Mouse (Mus musculus) limb, embryonic 13.5 days (tissue): ENCODE data around the gene Mical3. TPM values are rescaled to one million over a fixed set of nuclear protein-coding genes. Genes with fewer than 3 reads are reported as not detected.

ENCODE experiments used
- ATAC-seq: fragments of 200-750 bp; cut with Nextera tagmentation; 2 replicates; pipeline ENCODE4 v1.8.0; 2017; ENCODE audit warnings: low read depth, moderate number of reproducible peaks, moderate TSS enrichment; ENCODE audit not compliant: low FRiP score
- H3K27ac ChIP-seq: fragments of 300-500 bp; sonication (generic); 2 replicates; pipeline ENCODE4 v1.5.1; 2015; ENCODE audit warnings: inconsistent platforms, mild to moderate bottlenecking, moderate library complexity
- H3K27me3 ChIP-seq: fragments of 300-500 bp; sonication (generic); 2 replicates; pipeline ENCODE4 v1.6.1; 2015; ENCODE audit warnings: mild to moderate bottlenecking, inconsistent platforms
- H3K36me3 ChIP-seq: fragments of 300-500 bp; sonication (generic); 2 replicates; pipeline ENCODE4 v1.6.1; 2015; ENCODE audit warnings: inconsistent platforms, mild to moderate bottlenecking, moderate library complexity
- H3K4me1 ChIP-seq: fragments of 300-500 bp; sonication (generic); 2 replicates; pipeline ENCODE4 v1.6.1; 2015; ENCODE audit warnings: inconsistent platforms
- H3K4me2 ChIP-seq: fragments of 300-500 bp; sonication (generic); replicated peaks from 2 replicates; pipeline ENCODE4 v1.6.1; 2015; ENCODE audit warnings: inconsistent platforms, mild to moderate bottlenecking, moderate library complexity
- H3K4me3 ChIP-seq: fragments of 300-500 bp; sonication (generic); 2 replicates; pipeline ENCODE4 v1.5.1; 2015; ENCODE audit warnings: moderate library complexity, mild to moderate bottlenecking, inconsistent platforms
- H3K9ac ChIP-seq: fragments of 300-500 bp; sonication (generic); 2 replicates; pipeline ENCODE4 v1.6.1; 2015; ENCODE audit warnings: mild to moderate bottlenecking, inconsistent platforms
- H3K9me3 ChIP-seq: fragments of 300-500 bp; sonication (generic); 2 replicates; pipeline ENCODE4 v1.6.1; 2016; ENCODE audit warnings: inconsistent platforms
- whole genome bisulfite sequencing: fragments of 180-500 bp; shearing (Covaris S2); methylation state at CpG from one replicate; pipeline ENCODE4 v1.1.7; 2015; 5-methylcytosine and 5-hydroxymethylcytosine counted together
- polyA plus RNA-seq: library from polyadenylated mRNA; unstranded; fragments of >200 nt; fragmentation: Nextera tagmentation; extraction: Ambion mirVana; gene quantifications from 2 replicates; pipeline ENCODE4 v1.2.1, GENCODE M21; 2015

Mical3 gene
- polyA plus RNA-seq, 1 experiment from 2014 or later: 11.0 TPM

DNA sequence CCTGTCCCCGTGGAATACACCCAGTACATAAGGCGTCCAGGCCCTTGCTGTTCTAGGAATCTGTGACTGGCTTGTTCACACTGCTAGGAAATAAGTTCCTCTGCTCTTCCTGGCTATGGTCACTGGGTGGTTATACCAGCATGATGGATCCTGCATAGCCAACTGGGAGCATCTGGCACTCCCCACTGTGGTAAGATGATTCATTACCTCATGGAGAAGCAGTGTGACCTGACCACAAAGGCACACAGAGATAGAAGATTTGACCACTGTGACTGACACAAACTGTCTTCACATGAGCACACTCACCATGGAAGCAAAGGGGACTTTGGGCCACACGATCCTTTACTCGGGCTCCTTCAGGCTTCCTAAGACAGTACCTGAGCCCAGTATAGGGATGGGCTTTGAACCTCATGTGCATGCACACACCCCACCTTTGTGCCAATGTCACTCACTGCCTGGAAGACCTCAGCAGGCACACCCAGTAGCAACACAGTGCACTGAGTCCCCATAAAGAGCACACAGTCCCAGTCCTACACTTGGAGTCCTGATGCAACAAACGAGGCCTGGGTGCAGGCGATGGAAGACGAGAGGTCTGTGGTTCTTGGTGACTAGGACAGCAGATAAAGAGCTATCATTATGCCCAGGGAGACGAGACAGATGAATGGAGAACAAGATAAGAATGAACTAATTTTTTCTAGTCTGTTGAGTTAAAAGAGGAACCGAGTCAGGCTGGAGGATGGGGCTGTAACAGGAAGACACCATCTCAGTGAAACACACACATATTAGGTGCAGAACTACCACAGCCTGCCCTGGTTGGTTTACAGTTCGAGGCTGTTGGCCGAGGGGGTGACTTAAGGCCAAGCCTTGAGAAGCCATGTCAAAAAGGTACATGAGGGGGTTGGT lies 174.3 kb downstream of the Mical3 start:
- Histone ChIP-seq H3K4me3 (no peak overlapping the region), H3K9me3 (no peaks in the 10 kb centered on the region), H3K4me2 (no peak overlapping the region), H3K27ac (no peak overlapping the region), H3K36me3 (peaks cover 67% of the 10 kb centered on the region), H3K4me1 (no peaks in the 10 kb centered on the region), H3K27me3 (no peaks in the 10 kb centered on the region), H3K9ac (no peak overlapping the region)
- 89% methylated on average over 11 of the region's 11 CpGs for WGBS
- ATAC-seq: no peak

DNA sequence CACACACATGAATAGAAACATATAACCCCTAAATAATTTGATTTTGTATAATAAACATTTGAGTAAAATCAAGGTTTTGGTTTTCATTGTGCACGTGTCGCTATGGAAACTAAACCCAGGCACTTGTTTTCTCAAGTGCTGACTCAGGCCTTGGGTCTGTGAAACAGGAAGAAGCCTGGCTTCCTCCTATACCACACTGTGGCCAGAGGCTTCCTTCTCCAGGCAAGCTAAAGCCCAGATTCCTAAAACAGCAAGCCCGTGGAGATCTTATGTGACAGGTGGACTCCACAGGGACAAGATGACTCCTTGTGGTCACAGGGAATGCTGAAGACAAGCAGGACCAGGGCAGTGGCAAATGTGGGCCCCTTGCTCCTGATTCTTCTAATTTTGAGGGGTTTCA lies 175.6 kb downstream of the Mical3 start:
- Histone ChIP-seq H3K36me3 (peaks cover 66% of the 10 kb centered on the region), H3K9ac (no peak overlapping the region), H3K27ac (no peak overlapping the region), H3K27me3 (no peaks in the 10 kb centered on the region), H3K4me3 (no peak overlapping the region), H3K4me1 (no peaks in the 10 kb centered on the region), H3K4me2 (no peak overlapping the region), H3K9me3 (no peaks in the 10 kb centered on the region)
- 88% methylated on average over 3 of the region's 3 CpGs for WGBS
- no peak for ATAC-seq

DNA sequence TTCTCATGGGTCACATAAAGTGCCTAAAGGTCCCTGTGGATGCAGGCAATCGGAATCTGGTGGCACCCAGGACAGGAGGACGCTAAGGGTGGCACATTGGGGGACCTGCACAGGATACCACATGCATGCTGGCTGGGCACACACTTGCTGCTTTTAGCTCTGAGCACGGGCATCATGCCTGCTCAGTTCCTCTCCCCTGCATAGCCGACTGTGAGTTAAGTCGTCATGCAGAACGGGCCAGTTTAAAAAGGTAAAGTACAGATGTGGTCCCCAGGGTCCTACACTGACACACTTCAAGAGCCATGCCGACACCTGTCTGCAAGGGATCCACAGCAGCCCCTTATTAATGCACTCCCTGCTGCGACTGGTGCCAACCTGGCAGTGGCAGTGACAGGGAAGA lies 176.6 kb downstream of the Mical3 start:
- Histone ChIP-seq H3K4me2 (no peak overlapping the region), H3K36me3 (peaks cover 67% of the 10 kb centered on the region), H3K27ac (no peak overlapping the region), H3K9me3 (no peaks in the 10 kb centered on the region), H3K9ac (no peak overlapping the region), H3K27me3 (no peaks in the 10 kb centered on the region), H3K4me1 (no peaks in the 10 kb centered on the region), H3K4me3 (no peak overlapping the region)
- WGBS: 80% methylated on average over 8 of the region's 8 CpGs
- no peak for ATAC-seq

DNA sequence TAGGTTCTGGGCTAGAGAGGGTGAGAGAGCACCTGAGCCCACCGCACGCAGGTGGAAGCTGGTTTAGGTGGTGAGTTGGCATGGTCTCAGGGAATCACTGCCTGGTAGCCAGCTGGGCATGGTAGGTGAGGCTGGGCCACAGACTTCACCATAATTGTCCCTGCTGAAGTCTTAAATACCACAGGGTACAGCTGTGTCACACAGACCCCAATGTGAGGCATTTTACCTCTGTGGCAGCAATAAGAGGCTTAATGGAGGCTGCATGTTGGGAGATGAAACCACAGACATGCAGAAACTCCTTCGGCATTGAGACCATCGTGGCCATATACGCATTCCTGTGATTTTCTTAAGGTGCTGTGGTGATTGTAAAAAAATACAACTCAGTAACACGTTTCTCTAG lies 178.3 kb downstream of the Mical3 start:
- H3K4me2 ChIP-seq: no peak overlapping the region
- no peaks in the 10 kb centered on the region for H3K27me3 ChIP-seq
- no peak overlapping the region for H3K9ac ChIP-seq
- no peaks in the 10 kb centered on the region for H3K9me3 ChIP-seq
- no peak overlapping the region for H3K4me3 ChIP-seq
- peaks cover 57% of the 10 kb centered on the region for H3K36me3 ChIP-seq
- no peak for ATAC-seq
- H3K27ac ChIP-seq: no peak overlapping the region
- H3K4me1 ChIP-seq: no peaks in the 10 kb centered on the region
- 90% methylated on average over 6 of the region's 6 CpGs for WGBS

DNA sequence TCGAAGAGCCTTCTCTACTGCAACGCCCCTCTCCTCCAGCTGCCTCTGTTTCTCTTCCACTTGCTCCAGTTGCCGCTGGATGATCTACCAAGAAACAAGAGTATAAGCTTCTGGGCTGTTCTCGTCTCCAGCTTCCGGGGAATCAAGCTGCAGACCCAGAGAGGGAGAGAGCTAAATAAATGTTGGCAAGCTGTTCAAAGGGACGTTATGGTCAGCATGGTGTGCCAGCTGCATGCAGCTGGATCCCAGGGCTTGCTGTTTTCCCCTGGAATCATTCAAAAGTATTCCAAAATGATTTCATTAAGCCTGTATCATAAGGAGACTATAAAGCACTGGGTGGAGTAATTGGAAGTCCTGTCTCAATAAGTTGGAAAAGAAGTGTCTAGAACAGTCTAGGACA lies 179.5 kb downstream of the Mical3 start:
- Histone ChIP-seq H3K9me3 (no peaks in the 10 kb centered on the region), H3K4me3 (no peak overlapping the region), H3K4me1 (no peaks in the 10 kb centered on the region), H3K4me2 (no peak overlapping the region), H3K9ac (no peak overlapping the region), H3K36me3 (peaks cover 51% of the 10 kb centered on the region), H3K27me3 (no peaks in the 10 kb centered on the region), H3K27ac (no peak overlapping the region)
- 88% methylated on average over 6 of the region's 6 CpGs for WGBS
- ATAC-seq: no peak

DNA sequence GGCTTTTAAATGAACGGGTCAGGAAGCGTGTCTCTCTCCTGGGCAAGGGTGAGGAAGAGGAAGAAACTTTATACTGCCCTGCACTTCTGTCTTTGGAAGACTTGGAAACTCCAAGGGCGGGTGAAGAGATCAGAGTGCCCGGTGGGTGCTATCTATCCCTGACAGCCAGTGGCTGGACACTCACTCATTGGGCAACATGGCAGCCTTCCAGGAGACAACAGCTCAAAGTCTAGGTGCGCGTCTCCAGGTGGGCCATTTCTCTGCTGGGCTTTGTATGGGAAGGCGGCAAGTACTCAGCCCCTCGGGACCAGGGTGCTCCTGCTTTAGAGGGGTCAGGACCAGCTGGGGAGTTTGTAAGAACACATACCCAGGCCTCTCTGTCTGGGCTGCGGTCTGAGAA lies 185.3 kb downstream of the Mical3 start:
- ATAC-seq: no peak
- Histone ChIP-seq H3K27ac (no peak overlapping the region), H3K27me3 (no peaks in the 10 kb centered on the region), H3K4me3 (no peak overlapping the region), H3K4me1 (no peaks in the 10 kb centered on the region), H3K4me2 (no peak overlapping the region), H3K36me3 (peaks cover 27% of the 10 kb centered on the region), H3K9me3 (no peaks in the 10 kb centered on the region), H3K9ac (no peak overlapping the region)
- WGBS: 93% methylated on average over 9 of the region's 9 CpGs

- H3K4me2 ChIP-seq: no peak overlapping the region
- no peaks in the 10 kb centered on the region for H3K9me3 ChIP-seq
- no peak overlapping the region for H3K27ac ChIP-seq
- ATAC-seq: no peak
- no peaks in the 10 kb centered on the region for H3K4me1 ChIP-seq
- peaks cover 14% of the 10 kb centered on the region for H3K36me3 ChIP-seq
- no peak overlapping the region for H3K9ac ChIP-seq
- no peak overlapping the region for H3K4me3 ChIP-seq
- H3K27me3 ChIP-seq: no peaks in the 10 kb centered on the region
- WGBS: 93% methylated on average over 5 of the region's 5 CpGs
Measured at GRCm38 (mm10) chr6:120943964-120944363, 186.8 kb downstream of the Mical3 start.

GRCm38 (mm10) chr6:120943551-120943950 lies 187.2 kb downstream of the Mical3 start:
- Histone ChIP-seq H3K27me3 (no peaks in the 10 kb centered on the region), H3K4me3 (no peak overlapping the region), H3K9ac (no peak overlapping the region), H3K9me3 (no peaks in the 10 kb centered on the region), H3K27ac (no peak overlapping the region), H3K4me2 (no peak overlapping the region), H3K36me3 (peaks cover 10% of the 10 kb centered on the region; the same call in 1 of the 2 replicates), H3K4me1 (no peaks in the 10 kb centered on the region)
- 83% methylated on average over 10 of the region's 10 CpGs for WGBS
- ATAC-seq: no peak

- Histone ChIP-seq H3K27ac (no peak overlapping the region), H3K4me2 (no peak overlapping the region), H3K36me3 (peaks cover 9% of the 10 kb centered on the region; the same call in 1 of the 2 replicates), H3K9me3 (no peaks in the 10 kb centered on the region), H3K9ac (no peak overlapping the region), H3K27me3 (no peaks in the 10 kb centered on the region), H3K4me3 (no peak overlapping the region), H3K4me1 (no peaks in the 10 kb centered on the region)
- 79% methylated on average over 2 of the region's 2 CpGs for WGBS
- no peak for ATAC-seq
Measured at GRCm38 (mm10) chr6:120943079-120943478, 187.7 kb downstream of the Mical3 start.

DNA sequence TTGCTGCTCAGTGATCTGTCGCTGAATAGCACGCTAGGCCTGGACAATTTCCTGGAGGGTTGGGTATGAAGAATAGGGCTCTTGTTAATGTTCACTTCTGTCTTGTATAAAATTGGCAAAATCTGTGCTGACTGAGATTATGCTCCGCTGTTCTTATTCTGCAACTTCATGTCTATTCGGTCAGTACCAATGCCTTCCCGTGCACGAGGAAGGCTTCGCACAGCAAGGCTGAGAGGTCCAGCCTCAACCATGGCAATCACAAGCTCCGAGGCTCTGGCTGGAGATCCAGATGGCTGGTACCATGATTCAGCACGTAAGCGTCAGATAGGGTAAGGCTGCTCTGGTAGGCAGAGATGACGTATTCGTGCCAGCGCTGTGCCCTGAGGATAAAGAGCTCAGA lies 189.2 kb downstream of the Mical3 start:
- H3K9me3 ChIP-seq: no peaks in the 10 kb centered on the region
- no peak overlapping the region for H3K4me3 ChIP-seq
- H3K4me2 ChIP-seq: no peak overlapping the region
- no peak overlapping the region for H3K9ac ChIP-seq
- no peak for ATAC-seq
- WGBS: 92% methylated on average over 13 of the region's 13 CpGs
- H3K27ac ChIP-seq: no peak overlapping the region
- H3K27me3 ChIP-seq: no peaks in the 10 kb centered on the region
- peaks cover 4% of the 10 kb centered on the region; the same call in 1 of the 2 replicates for H3K36me3 ChIP-seq
- no peaks in the 10 kb centered on the region for H3K4me1 ChIP-seq

DNA sequence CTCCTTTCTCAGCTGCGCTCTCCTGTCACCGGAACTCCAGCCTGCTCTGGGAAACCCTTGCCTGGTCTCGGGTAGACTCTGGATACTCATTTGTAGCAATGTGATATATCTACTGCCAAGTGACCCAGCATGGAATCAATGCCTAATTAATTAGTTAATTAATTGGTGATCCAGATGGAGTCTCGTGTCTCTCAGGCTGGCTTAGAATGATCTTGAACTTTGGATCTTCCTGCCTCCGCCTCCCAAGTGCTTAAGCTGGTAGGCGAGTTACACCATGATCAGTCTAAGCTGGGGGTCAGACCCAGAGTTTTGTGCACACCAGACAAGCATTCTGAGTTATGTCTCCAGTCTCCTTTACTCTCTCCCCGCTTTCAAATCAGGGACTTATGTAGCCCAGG lies 189.7 kb downstream of the Mical3 start:
- Histone ChIP-seq H3K4me3 (no peak overlapping the region), H3K4me2 (no peak overlapping the region), H3K9ac (no peak overlapping the region), H3K36me3 (peaks cover 1% of the 10 kb centered on the region; the same call in 1 of the 2 replicates), H3K4me1 (no peaks in the 10 kb centered on the region), H3K27ac (no peak overlapping the region), H3K9me3 (no peaks in the 10 kb centered on the region), H3K27me3 (no peaks in the 10 kb centered on the region)
- WGBS: 74% methylated on average over 7 of the region's 7 CpGs
- no peak for ATAC-seq

GRCm38 (mm10) chr6:120940446-120941083 lies 190.2 kb downstream of the Mical3 start:
- H3K4me2 ChIP-seq: no peak overlapping the region
- no peaks in the 10 kb centered on the region for H3K27me3 ChIP-seq
- no peaks in the 10 kb centered on the region; the same call in 1 of the 2 replicates for H3K36me3 ChIP-seq
- H3K9ac ChIP-seq: no peak overlapping the region
- H3K4me3 ChIP-seq: no peak overlapping the region
- H3K4me1 ChIP-seq: no peaks in the 10 kb centered on the region
- 77% methylated on average over 7 of the region's 7 CpGs for WGBS
- no peaks in the 10 kb centered on the region for H3K9me3 ChIP-seq
- H3K27ac ChIP-seq: no peak overlapping the region
- no peak for ATAC-seq
